Mouse (Mus musculus) lung, postnatal 0 days (tissue): ENCODE results near the gene Fam114a1. TPM values are rescaled to one million over a fixed set of nuclear protein-coding genes. Genes with fewer than 3 reads are reported as not detected.

Experiments used
- ATAC-seq: fragments of 200-750 bp; cut with Nextera tagmentation; 2 replicates; pipeline ENCODE4 v1.8.0; 2017; ENCODE audit warnings: moderate library complexity
- DNase-seq: peaks from one replicate; pipeline ENCODE4 v3.0.0-alpha.2; 2016; ENCODE audit warnings: low spot score
- H3K27ac ChIP-seq: fragments of 300-500 bp; sonication (generic); 2 replicates; pipeline ENCODE4 v1.5.1; 2014; ENCODE audit warnings: antibody characterized with exemption, mild to moderate bottlenecking, low read length, mixed read lengths
- H3K27me3 ChIP-seq: fragments of 300-500 bp; sonication (generic); replicated peaks from 2 replicates; pipeline ENCODE4 v1.6.1; 2014; ENCODE audit warnings: low read length, mixed read lengths; ENCODE audit not compliant: insufficient read depth
- H3K36me3 ChIP-seq: fragments of 300-500 bp; sonication (generic); 2 replicates; pipeline ENCODE4 v1.6.1; 2014; ENCODE audit warnings: low read length, mixed read lengths; ENCODE audit not compliant: insufficient read depth
- H3K4me1 ChIP-seq: fragments of 300-500 bp; sonication (generic); 2 replicates; pipeline ENCODE4 v1.6.1; 2014; ENCODE audit warnings: antibody characterized with exemption, low read depth, low read length, mixed read lengths; ENCODE audit not compliant: insufficient read depth
- H3K4me2 ChIP-seq: fragments of 300-500 bp; sonication (generic); replicated peaks from 2 replicates; pipeline ENCODE4 v1.6.1; 2014; ENCODE audit warnings: low read depth, mild to moderate bottlenecking, low read length, moderate library complexity, mixed read lengths
- H3K4me3 ChIP-seq: fragments of 300-500 bp; sonication (generic); 2 replicates; pipeline ENCODE4 v1.5.1; 2014; ENCODE audit warnings: low read depth, low read length
- H3K9ac ChIP-seq: fragments of 300-500 bp; sonication (generic); replicated peaks from 2 replicates; pipeline ENCODE4 v1.6.1; 2014; ENCODE audit warnings: low read depth, mild to moderate bottlenecking
- H3K9me3 ChIP-seq: fragments of 300-500 bp; sonication (generic); 2 replicates; pipeline ENCODE4 v1.6.1; 2016; ENCODE audit warnings: low read length, mixed read lengths
- CTCF ChIP-seq: IDR thresholded peaks from 2 replicates; pipeline ENCODE4 v1.5.1; 2016; ENCODE audit warnings: antibody characterized with exemption, mild to moderate bottlenecking
- EP300 ChIP-seq: IDR thresholded peaks from 2 replicates; pipeline ENCODE4 v1.6.1; 2016; ENCODE audit warnings: antibody characterized with exemption, mild to moderate bottlenecking, control low read depth
- WGBS: fragments of 180-500 bp; shearing (Covaris S2); extraction: QIAGEN DNeasy Blood & Tissue Kit; methylation state at CpG from one replicate; pipeline ENCODE4 v1.1.7; 2014; 5-methylcytosine and 5-hydroxymethylcytosine counted together
- polyA plus RNA-seq: library from polyadenylated mRNA; unstranded; fragments of >200 nt; fragmentation: Nextera tagmentation; extraction: Ambion mirVana; gene quantifications from 2 replicates; pipeline ENCODE4 v1.2.1, GENCODE M21; 2015

The Fam114a1 gene
- polyA plus RNA-seq, 1 experiment from 2014 or later: 26.3 TPM

- Histone ChIP-seq H3K4me2 (no peak overlapping the region), H3K9me3 (no peaks in the 10 kb centered on the region), H3K27me3 (no peaks in the 10 kb centered on the region), H3K4me1 (no peaks in the 10 kb centered on the region), H3K4me3 (no peak overlapping the region), H3K27ac (no peak overlapping the region), H3K36me3 (peaks cover 13% of the 10 kb centered on the region; the same call in 1 of the 2 replicates), H3K9ac (no peak overlapping the region)
- no peak for DNase-seq
- ATAC-seq: peak; percentile 40; the same call in 1 of the 2 replicates
- 55% methylated on average over 8 of the region's 8 CpGs for WGBS
- 0 out of 2 replicates have a peak, but pooled peaks have one; percentile 3 for TF ChIP-seq CTCF
- no peak for TF ChIP-seq EP300
Observed at GRCm38 (mm10) chr5:65019109-65019508, 49.2 kb downstream of the Fam114a1 start.

DNA sequence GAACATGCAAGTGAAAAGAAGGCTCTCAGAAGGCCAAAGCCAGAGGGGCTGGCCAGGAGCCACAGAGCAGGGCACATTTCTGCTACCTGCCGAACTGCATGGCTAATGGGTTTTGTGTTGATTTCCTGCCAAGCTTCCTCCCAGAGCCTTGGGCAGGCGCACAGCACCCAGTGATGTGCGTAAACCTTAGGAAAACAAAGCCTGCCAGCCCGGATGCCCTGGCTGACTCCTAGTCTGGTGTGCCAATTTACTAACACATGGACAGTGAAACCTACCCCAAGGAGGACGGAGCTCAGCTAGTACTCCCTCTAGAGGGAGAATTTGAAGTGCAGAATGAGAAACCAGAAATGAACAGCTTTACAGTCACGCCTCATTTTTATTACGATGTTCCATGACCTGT, 50.0 kb downstream of the Fam114a1 start:
- H3K4me3 ChIP-seq: no peak overlapping the region
- TF ChIP-seq CTCF: peak; percentile 63
- peak; percentile 30; the same call in 1 of the 2 replicates for TF ChIP-seq EP300
- H3K27me3 ChIP-seq: no peaks in the 10 kb centered on the region
- no peaks in the 10 kb centered on the region for H3K9me3 ChIP-seq
- ATAC-seq (peak; percentile 60), DNase-seq (peak; percentile 57)
- no peak overlapping the region for H3K27ac ChIP-seq
- no peaks in the 10 kb centered on the region for H3K4me1 ChIP-seq
- no peak overlapping the region for H3K4me2 ChIP-seq
- 50% methylated on average over 7 of the region's 7 CpGs for WGBS
- peaks cover 13% of the 10 kb centered on the region; the same call in 1 of the 2 replicates for H3K36me3 ChIP-seq
- H3K9ac ChIP-seq: no peak overlapping the region

DNA sequence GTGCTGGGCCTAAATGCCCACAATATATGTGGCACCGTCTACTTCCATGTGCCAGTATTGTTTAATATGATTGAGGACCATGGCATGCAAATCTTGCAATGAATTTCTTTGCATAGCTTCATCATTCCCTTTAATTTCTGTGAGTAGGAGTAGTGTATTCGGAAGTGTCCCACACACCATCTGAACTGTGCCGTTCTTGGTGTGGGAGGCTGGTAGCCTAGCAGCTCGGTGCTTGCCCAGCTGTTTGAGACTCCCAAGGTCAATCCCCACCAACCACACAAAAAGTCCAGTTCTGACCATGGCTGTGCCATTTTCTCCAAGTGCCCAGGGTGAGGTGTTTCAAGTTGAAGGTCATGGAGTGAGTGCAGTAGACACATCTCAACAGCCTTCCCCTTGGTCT, 52.1 kb downstream of the Fam114a1 start:
- Histone ChIP-seq H3K27me3 (no peaks in the 10 kb centered on the region), H3K4me2 (no peak overlapping the region), H3K27ac (no peak overlapping the region), H3K4me3 (no peak overlapping the region), H3K9me3 (no peaks in the 10 kb centered on the region), H3K4me1 (no peaks in the 10 kb centered on the region), H3K9ac (no peak overlapping the region), H3K36me3 (peaks cover 12% of the 10 kb centered on the region; the same call in 1 of the 2 replicates)
- TF ChIP-seq CTCF (no peak), EP300 (no peak)
- DNase-seq: no peak
- no peak for ATAC-seq
- 95% methylated on average over 4 of the region's 4 CpGs for WGBS

GRCm38 (mm10) chr5:65024641-65025040, 54.8 kb downstream of the Fam114a1 start:
- Histone ChIP-seq H3K9me3 (no peaks in the 10 kb centered on the region), H3K27me3 (no peaks in the 10 kb centered on the region), H3K9ac (no peak overlapping the region), H3K4me1 (no peaks in the 10 kb centered on the region), H3K4me2 (no peak overlapping the region), H3K27ac (no peak overlapping the region), H3K36me3 (peaks cover 11% of the 10 kb centered on the region; the same call in 1 of the 2 replicates), H3K4me3 (no peak overlapping the region)
- DNase-seq (no peak), ATAC-seq (no peak)
- TF ChIP-seq CTCF (no peak), EP300 (no peak)
- WGBS: 79% methylated on average over 2 of the region's 2 CpGs

- Histone ChIP-seq H3K36me3 (peaks cover 12% of the 10 kb centered on the region), H3K9ac (no peak overlapping the region), H3K4me2 (no peak overlapping the region), H3K4me1 (no peaks in the 10 kb centered on the region), H3K9me3 (no peaks in the 10 kb centered on the region), H3K27ac (no peak overlapping the region), H3K27me3 (no peaks in the 10 kb centered on the region), H3K4me3 (no peak overlapping the region)
- 41% methylated on average over 6 of the region's 6 CpGs for WGBS
- no peak for ATAC-seq
- TF ChIP-seq CTCF: no peak
- no peak for TF ChIP-seq EP300
- peak; percentile 31 for DNase-seq
Observed at GRCm38 (mm10) chr5:65025916-65026315, 56.0 kb downstream of the Fam114a1 start.

GRCm38 (mm10) chr5:65026776-65027175, 56.9 kb downstream of the Fam114a1 start:
- no peak overlapping the region for H3K27ac ChIP-seq
- H3K36me3 ChIP-seq: peaks cover 14% of the 10 kb centered on the region
- ATAC-seq: no peak
- TF ChIP-seq EP300 (no peak), CTCF (no peak)
- no peak overlapping the region for H3K4me2 ChIP-seq
- no peaks in the 10 kb centered on the region for H3K4me1 ChIP-seq
- 60% methylated on average over 9 of the region's 9 CpGs for WGBS
- no peak overlapping the region for H3K4me3 ChIP-seq
- no peak overlapping the region for H3K9ac ChIP-seq
- no peaks in the 10 kb centered on the region for H3K27me3 ChIP-seq
- DNase-seq: no peak
- H3K9me3 ChIP-seq: no peaks in the 10 kb centered on the region

DNA sequence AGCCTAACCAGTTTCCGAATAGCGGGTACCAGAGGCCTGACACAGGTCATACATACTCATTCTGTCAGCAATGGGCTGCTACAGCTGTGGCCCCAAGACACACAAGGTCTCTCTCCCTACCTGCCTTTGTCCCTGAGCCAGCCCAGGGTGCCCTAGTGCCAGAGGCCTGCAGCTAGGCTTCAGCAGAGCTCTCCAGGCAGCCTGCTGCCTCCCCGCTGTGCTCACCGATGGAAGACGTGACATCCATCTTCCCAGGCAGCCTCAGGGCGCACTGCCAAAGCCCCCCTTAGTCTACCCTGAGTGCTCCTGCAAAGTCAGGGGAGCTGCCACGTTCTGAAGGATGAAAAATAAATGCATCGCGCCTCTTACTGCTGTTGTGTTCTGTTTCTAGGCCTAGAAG, 58.1 kb downstream of the Fam114a1 start:
- ATAC-seq: no peak
- Histone ChIP-seq H3K9ac (no peak overlapping the region), H3K4me2 (no peak overlapping the region), H3K9me3 (no peaks in the 10 kb centered on the region), H3K4me1 (no peaks in the 10 kb centered on the region), H3K4me3 (no peak overlapping the region), H3K27me3 (no peaks in the 10 kb centered on the region), H3K27ac (no peak overlapping the region), H3K36me3 (peaks cover 12% of the 10 kb centered on the region; the same call in 1 of the 2 replicates)
- no peak for TF ChIP-seq EP300
- TF ChIP-seq CTCF: no peak
- WGBS: 60% methylated on average over 9 of the region's 9 CpGs
- DNase-seq: no peak
